Mouse (Mus musculus): Measurements from ENCODE around the gene Olfr558. TPM values are rescaled to one million over a fixed set of nuclear protein-coding genes. Genes with fewer than 3 reads are reported as not detected.

Gene Olfr558
- 0.17 and 0.25 TPM in 2 replicates for polyA plus RNA-seq (2015; fragmentation: Nextera tagmentation; extraction: Ambion mirVana)

DNA sequence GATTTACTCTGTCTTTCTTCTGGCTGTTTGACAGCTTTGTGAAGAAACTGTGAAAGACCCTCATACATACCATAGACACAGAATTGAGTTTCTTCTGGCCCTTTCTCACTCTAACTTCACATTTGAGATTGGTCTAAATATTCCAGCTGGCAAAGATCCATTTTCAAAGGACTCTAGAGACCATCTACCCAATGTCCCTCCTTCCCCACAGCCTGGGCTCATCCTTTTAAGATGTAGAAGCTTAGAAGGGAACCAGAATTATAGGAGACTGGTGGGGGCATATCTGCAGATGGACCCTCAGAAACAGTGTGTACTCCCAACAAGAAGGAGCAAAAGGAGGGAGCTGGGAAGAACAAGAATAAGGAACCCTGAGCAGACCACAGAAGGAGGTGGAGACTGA, at the start of gene Olfr558:
Gene Olfr558, plus strand, starts transcription at position 301 of the 400 bp plus-strand sequence.

DNA sequence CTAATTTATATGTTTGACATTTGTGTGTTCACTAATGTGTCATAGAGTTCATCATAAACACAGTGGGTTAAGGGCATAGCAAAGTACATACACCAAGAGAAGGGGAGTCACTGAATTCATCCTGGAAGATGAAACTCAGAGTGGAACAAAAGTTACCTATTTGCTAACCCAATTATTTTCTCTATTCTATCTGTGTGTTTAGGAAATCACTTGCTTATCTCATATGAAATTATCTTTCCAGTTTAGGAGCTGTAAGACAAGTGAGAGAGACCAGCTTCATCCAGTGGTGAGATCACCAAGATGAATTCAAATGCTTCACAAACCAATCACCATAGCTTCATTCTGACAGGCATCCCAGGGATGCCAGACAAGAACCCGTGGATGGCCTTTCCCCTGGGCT, 43.5 kb upstream of the Olfr558 start, which contains the start of gene Olfr555:
Gene Olfr555, plus strand, starts transcription at position 301 of the 400 bp plus-strand sequence.

DNA sequence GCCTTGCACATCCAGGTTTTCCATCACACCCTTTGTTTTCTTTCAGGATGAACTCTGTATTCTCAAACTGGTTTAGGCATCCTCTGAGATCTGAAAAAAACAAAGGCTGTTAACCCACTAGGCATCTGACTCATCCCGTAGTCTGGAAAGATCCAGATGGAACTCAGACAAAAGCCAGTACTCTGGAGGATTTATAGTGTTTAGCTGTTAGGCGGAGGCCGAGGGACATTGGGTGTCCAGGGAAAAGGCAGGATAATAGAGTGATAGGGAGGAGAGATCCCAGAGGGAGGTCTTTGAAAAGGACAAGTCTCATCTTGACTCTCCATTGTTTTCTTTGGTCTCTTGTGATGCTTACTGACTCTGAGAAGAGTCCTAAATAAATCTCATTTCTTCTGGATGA, 37.4 kb upstream of the Olfr558 start, which contains the start of gene Olfr556:
Gene Olfr556, plus strand, starts transcription at position 301 of the 400 bp plus-strand sequence.

DNA sequence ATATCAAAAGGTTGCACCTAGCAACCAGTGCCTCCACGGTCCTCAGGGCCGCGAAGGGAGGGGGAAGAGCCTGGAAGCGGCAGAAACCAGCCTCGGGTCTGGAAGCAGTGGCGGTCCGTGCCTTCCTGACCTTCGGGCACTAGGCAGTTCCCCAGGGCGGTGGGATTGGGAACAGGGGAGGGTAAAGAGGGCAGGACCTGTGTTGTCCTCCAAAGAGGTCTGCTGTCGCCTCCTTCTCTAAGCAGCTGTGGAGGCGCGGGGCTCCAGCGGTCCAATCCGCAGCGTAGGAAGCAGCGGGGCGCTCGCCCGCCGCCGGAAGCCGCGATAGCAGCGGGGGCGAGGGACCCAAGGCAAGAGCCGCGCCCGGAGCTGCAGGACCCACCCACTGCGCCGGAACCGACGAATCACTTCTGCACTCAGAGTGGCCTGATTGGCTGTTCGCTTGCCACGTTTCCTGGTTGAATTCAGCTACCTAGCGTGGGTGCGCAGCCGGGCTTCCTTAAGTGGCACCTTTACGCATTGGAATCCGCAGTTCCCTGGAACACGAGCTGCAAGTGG, 15.0 kb upstream of the Olfr558 start, which contains the start of gene Trim68:
Gene Trim68, minus strand, starts transcription at position 384 of the 558 bp plus-strand sequence.

DNA sequence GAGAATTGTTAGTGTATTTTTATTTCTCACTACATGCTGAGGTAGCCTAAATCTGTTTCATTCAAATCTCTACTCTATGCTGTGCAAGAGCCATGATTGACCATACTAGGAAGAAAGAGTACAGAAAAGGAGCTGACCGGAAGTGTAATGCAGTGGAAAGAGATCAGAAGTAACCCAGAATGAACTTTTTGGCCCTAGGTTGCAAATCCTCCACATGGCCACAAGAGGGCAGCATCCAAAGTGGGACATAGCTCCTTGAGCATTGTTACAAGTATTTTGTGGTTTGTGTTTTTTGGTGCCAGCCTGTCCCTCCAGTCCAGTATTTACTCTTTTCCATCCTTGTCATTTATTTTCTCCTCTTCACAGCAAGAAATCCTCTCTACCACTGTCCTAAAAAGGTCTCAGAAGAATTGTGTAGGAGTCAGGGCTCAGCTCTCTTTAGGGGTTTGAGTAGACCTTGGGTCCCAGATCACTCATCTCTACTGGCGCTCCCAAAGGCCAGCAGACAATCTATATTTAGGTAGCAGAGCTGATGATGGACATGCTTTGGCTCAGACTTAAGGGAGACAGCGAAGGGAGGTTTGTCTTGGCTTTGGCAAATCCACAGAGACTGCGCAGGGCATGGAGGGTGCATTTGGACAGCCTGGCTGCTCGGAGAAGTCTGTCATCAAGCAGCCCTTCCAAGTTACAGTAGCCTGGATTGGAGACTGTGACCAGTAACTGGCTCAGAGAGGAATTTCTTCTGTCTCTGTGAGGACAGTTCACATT, 6.5 kb upstream of the Olfr558 start, which contains the start of gene Olfr557:
Gene Olfr557, plus strand, starts transcription at position 553 of the 768 bp plus-strand sequence.

GRCm38 (mm10) chr7:102718970-102719369, 17.0 kb downstream of the Olfr558 start, which contains the start of gene Olfr33:
Gene Olfr33 (minus strand): TSS chr7:102719070.

GRCm38 (mm10) chr7:102727391-102727790, 25.4 kb downstream of the Olfr558 start, which contains the start of gene Olfr559:
Gene Olfr559 (minus strand): TSS chr7:102727491.

GRCm38 (mm10) chr7:102759266-102759665, 57.3 kb downstream of the Olfr558 start, which contains the start of the genes Olfr560 and Olfr78:
Gene Olfr560 (minus strand): TSS chr7:102759366.
Gene Olfr78 (minus strand): TSS chr7:102759471.

Other genes with a start within 250 kb of the Olfr558 start
- 0.27 and 0.57 TPM in 2 replicates for gene Olfr543, start 220.5 kb upstream of the Olfr558 start, polyA plus RNA-seq (2015; fragmentation: Nextera tagmentation; extraction: Ambion mirVana)
- gene Olfr544, start 213.9 kb upstream of the Olfr558 start, polyA plus RNA-seq (2015; fragmentation: Nextera tagmentation; extraction: Ambion mirVana), result 0.06 TPM in 2 replicates
- 0.13 and 0.19 TPM in 2 replicates for gene Olfr545, start 202.6 kb upstream of the Olfr558 start, polyA plus RNA-seq (2015; fragmentation: Nextera tagmentation; extraction: Ambion mirVana)
- not detected in 2 replicates for gene Olfr547, start 167.5 kb upstream of the Olfr558 start, polyA plus RNA-seq (2015; fragmentation: Nextera tagmentation; extraction: Ambion mirVana)
- not detected in 2 replicates for gene Olfr548-ps1, start 161.3 kb upstream of the Olfr558 start, polyA plus RNA-seq (2015; fragmentation: Nextera tagmentation; extraction: Ambion mirVana)
- gene Olfr549, start 152.3 kb upstream of the Olfr558 start, polyA plus RNA-seq (2015; fragmentation: Nextera tagmentation; extraction: Ambion mirVana), result not detected in 2 replicates
- gene Trim21, start 136.7 kb upstream of the Olfr558 start, polyA plus RNA-seq (2015; fragmentation: Nextera tagmentation; extraction: Ambion mirVana), result 0.22 and 0.38 TPM in 2 replicates
- not detected in 2 replicates for gene Olfr550, start 130.8 kb upstream of the Olfr558 start, polyA plus RNA-seq (2015; fragmentation: Nextera tagmentation; extraction: Ambion mirVana)
- gene Olfr551, start 110.3 kb upstream of the Olfr558 start, polyA plus RNA-seq (2015; fragmentation: Nextera tagmentation; extraction: Ambion mirVana), result not detected in 2 replicates
- gene Olfr552, start 104.4 kb upstream of the Olfr558 start, polyA plus RNA-seq (2015; fragmentation: Nextera tagmentation; extraction: Ambion mirVana), result not detected in 2 replicates
- not detected in 2 replicates for gene Olfr553, start 84.0 kb upstream of the Olfr558 start, polyA plus RNA-seq (2015; fragmentation: Nextera tagmentation; extraction: Ambion mirVana)
- gene Olfr554, start 63.8 kb upstream of the Olfr558 start, polyA plus RNA-seq (2015; fragmentation: Nextera tagmentation; extraction: Ambion mirVana), result not detected in 2 replicates
- gene Olfr555, start 43.4 kb upstream of the Olfr558 start, polyA plus RNA-seq (2015; fragmentation: Nextera tagmentation; extraction: Ambion mirVana), result not detected in 2 replicates
- not detected in 2 replicates for gene Olfr556, start 37.3 kb upstream of the Olfr558 start, polyA plus RNA-seq (2015; fragmentation: Nextera tagmentation; extraction: Ambion mirVana)
- 5.5 and 9.0 TPM in 2 replicates for gene Trim68, start 14.9 kb upstream of the Olfr558 start, polyA plus RNA-seq (2015; fragmentation: Nextera tagmentation; extraction: Ambion mirVana)
- not detected in 2 replicates for gene Olfr557, start 6.3 kb upstream of the Olfr558 start, polyA plus RNA-seq (2015; fragmentation: Nextera tagmentation; extraction: Ambion mirVana)
- gene Olfr33, start 16.9 kb downstream of the Olfr558 start, polyA plus RNA-seq (2015; fragmentation: Nextera tagmentation; extraction: Ambion mirVana), result not detected in 2 replicates
- gene Olfr559, start 25.3 kb downstream of the Olfr558 start, polyA plus RNA-seq (2015; fragmentation: Nextera tagmentation; extraction: Ambion mirVana), result not detected in 2 replicates
- gene Olfr560, start 57.2 kb downstream of the Olfr558 start, polyA plus RNA-seq (2015; fragmentation: Nextera tagmentation; extraction: Ambion mirVana), result not detected in 2 replicates
- gene Olfr78, start 57.3 kb downstream of the Olfr558 start, polyA plus RNA-seq (2015; fragmentation: Nextera tagmentation; extraction: Ambion mirVana), result 0.12 and 0.17 TPM in 2 replicates
- not detected in 2 replicates for gene Olfr561, start 69.0 kb downstream of the Olfr558 start, polyA plus RNA-seq (2015; fragmentation: Nextera tagmentation; extraction: Ambion mirVana)
- gene Olfr564, start 101.3 kb downstream of the Olfr558 start, polyA plus RNA-seq (2015; fragmentation: Nextera tagmentation; extraction: Ambion mirVana), result not detected in 2 replicates
- gene Olfr566, start 156.6 kb downstream of the Olfr558 start, polyA plus RNA-seq (2015; fragmentation: Nextera tagmentation; extraction: Ambion mirVana), result not detected in 2 replicates
- not detected in 2 replicates for gene Olfr568, start 174.9 kb downstream of the Olfr558 start, polyA plus RNA-seq (2015; fragmentation: Nextera tagmentation; extraction: Ambion mirVana)
- not detected in 2 replicates for gene Olfr569, start 188.7 kb downstream of the Olfr558 start, polyA plus RNA-seq (2015; fragmentation: Nextera tagmentation; extraction: Ambion mirVana)
- not detected in 2 replicates for gene Olfr570, start 192.4 kb downstream of the Olfr558 start, polyA plus RNA-seq (2015; fragmentation: Nextera tagmentation; extraction: Ambion mirVana)
- not detected in 2 replicates for gene Olfr571, start 215.3 kb downstream of the Olfr558 start, polyA plus RNA-seq (2015; fragmentation: Nextera tagmentation; extraction: Ambion mirVana)
- not detected in 2 replicates for gene Olfr572, start 222.2 kb downstream of the Olfr558 start, polyA plus RNA-seq (2015; fragmentation: Nextera tagmentation; extraction: Ambion mirVana)
- not detected in 2 replicates for gene Olfr573-ps1, start 240.4 kb downstream of the Olfr558 start, polyA plus RNA-seq (2015; fragmentation: Nextera tagmentation; extraction: Ambion mirVana)
- not detected in 2 replicates for gene Olfr574, start 246.3 kb downstream of the Olfr558 start, polyA plus RNA-seq (2015; fragmentation: Nextera tagmentation; extraction: Ambion mirVana)

Data from neural tube, postnatal 0 days (tissue).